Mouse (Mus musculus): ENCODE measurements around the gene Syt12.

DNA sequence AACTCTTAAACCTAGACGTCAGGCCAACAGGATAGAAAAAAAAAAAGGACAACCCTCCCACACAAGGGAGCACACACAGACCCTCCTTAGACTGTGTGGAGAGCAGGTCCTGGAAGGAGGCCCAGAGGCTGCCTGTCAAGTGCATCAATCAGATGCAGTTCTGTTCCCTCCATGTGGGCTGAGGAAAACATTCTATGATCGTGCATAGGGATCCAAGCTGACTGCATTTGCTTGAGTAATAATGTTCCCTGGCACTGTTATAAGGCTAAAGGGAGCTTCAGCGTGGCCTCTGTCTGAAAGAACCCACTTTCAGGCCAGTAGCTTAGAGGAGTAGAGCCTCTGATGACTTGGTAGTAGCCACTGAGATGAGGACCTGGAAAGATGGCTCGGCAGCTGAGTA lies 24.7 kb downstream of the Syt12 start:
- no peak for TF ChIP-seq CTCF (IDR thresholded peaks at IDR 0.05; ENCODE audit: control insufficient read depth, insufficient read depth, low read length)
- no peak for TF ChIP-seq POLR2A (IDR thresholded peaks at IDR 0.05; ENCODE audit: borderline replicate concordance, control insufficient read depth, low read depth, low read length)

Measured in bone marrow, adult 2 months (tissue).